Mouse (Mus musculus) adrenal gland (tissue): ENCODE results near the gene Krt33b.

Experiments used
- intact Hi-C: fragments of 180-260 bp; cut with DNase I; formaldehyde crosslinking; loops from one replicate; pipeline ENCODE4 v1.15.1; 2025

Gene Krt33b

DNA sequence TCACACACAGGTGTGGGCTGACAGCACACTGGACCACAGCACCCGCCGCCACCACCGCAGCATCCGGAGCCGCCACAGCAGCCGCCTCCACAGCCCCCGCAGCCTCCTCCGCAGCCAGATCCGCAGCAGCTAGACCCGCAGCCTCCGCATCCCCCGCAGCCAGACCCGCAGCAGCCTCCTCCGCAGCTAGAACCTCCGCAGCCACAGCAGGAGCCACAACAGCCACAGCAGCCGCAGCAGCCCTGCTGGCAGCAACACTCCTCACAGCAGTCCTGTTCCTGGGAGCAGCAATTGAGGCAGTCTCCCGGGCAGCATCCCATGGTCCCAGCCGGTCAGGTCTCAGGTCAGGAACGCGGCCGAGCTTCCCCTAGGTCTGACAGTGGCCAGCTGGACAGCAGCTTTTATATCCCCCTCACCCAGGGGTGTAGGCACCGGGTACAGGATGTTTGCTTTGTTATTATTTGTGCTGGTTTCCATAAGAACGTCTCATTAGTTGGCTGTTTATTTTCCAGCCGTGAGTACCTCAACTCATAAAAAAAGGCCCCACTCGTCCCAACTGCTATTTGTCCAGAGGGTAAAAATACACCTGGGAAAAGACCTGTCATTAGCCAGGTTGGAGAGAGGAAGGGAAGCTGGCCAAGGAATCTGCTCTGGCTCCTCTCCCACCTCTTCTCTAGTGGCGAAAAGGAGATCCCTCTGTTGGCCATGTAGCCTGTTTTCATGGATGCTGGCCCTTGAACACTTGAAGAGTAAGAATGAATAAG is 35.9 kb downstream of the Krt33b start, which contains the start of gene Krtap17-1:
TSS of gene Krtap17-1 (minus strand) at position 375 of the 764 bp plus-strand sequence.
- intact Hi-C loops: no loop called here

DNA sequence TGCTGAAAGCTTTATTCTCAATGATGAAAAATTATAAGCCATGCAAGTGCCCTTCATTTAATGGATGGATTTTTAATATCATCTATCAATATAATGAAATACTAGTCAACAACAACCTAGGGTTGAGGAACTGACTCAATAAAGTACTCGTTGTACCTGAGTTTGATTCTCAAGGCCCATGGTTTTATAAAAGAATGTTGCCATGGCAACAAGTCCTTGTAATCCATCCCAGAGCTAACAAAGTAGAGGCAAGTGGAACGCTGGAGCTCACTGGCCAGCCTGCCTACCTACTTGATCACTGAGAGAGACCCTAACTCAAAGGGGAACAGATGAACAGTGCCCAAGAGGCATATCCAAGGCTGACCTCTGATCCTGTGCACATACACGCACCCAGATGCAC is 39.1 kb downstream of the Krt33b start:
- intact Hi-C loops: no loop called here

DNA sequence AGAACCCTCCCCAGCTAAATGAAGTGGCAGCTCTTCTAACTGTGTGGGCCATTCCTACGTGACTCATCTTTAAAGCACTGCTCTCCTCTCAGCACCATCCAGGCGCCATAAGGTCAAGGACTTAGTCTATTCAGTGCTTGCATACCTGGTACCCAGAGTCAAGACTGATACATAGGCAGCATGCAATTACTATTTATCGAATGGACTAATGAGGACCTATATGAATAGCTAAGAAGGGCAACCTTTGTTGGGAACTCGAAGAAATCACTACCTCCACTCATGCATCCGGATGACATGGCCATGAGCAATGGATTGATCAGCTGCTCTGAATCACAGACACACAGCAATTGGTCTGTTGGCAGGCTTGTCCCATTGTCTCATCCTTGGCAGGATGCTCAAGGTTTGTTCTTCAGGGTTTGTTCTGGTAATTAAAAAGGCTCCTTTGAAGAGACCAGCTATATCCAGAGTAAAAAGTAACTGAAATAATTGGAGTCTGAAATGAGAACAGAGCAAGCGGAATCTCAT is 39.7 kb downstream of the Krt33b start:
- intact Hi-C loops: no loop called here

DNA sequence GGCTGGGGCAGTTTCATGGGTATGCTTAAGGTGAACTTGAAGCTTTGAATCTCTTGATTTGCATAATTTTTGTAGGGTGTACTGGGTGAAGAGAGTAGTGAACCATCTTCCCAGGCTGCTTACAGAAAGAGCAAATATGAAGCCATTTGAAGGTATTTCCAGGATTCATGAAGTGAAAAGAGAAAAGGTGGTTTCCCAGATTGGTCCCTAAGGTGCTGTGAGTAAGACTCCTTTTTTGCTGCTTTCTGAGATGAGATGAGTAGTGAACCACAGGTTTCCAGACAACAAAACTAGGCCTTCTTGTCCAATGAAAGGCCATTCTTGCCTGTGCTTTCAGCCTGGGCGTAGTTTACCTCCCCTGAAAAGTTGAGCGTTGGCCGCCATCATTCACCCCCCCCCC is 41.1 kb downstream of the Krt33b start:
- intact Hi-C loops: no loop called here

DNA sequence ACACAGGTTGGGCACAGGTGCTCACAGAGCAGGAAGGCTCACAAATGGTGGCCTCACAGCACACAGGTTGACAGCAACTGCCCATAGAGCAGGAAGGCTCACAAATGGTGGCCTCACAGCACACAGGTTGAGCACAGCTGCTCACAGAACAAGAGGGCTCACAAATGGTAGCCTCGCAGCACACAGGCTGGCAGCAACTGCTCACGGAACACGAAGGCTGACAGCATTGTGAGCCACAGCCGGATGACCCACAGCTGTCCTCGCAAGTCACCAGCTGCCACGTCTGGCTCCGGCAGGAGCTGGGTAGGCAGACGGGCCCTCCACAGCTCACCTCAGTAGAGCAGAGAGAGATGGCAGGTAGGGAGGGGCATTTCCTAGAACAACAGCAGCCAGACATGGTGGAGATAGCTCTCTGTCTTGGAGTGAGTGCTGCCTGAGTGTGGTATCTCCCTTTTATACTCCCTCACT is 43.5 kb downstream of the Krt33b start, which contains the start of gene Krtap16-1:
TSS of gene Krtap16-1 (minus strand) at position 418 of the 468 bp plus-strand sequence.
- intact Hi-C loops: no loop called here

DNA sequence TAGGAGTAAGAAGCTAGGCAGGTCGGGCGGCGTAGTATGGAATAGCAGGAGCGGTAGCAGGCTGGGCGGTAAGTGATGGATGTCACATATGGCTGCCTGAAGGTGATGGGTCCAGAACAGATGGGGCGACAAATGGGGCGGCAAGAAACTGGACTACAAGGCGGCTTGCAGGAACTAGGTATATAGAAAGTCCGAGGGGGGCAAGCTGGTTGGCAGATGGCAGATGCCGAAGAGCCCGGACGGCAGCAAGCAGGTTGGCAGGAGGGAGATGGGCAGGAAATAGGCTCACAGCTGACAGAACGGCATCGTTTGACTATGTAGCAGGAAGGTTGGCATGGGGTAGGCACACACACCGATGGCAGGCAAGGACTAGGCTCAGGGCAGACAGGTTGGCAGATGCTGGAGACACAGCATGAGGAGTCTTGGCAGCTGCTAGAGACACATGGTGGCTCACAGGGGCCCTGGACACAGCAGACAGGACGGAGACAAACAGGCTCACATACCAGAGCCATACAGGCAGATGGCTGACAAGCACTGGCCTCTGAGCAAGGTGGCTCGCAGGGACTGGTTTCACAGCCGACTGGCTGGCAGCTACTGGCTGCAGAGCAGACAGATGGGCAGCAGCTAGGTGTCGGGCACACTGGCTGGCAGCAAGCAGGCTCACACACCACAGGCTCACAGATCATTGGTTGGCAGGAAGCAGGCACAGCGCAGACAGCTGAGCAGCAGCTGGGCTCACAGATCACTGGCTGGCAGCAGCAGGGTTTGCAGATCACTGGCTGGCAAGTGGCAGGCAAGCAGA is 44.2 kb downstream of the Krt33b start:
- intact Hi-C loops: no loop called here

DNA sequence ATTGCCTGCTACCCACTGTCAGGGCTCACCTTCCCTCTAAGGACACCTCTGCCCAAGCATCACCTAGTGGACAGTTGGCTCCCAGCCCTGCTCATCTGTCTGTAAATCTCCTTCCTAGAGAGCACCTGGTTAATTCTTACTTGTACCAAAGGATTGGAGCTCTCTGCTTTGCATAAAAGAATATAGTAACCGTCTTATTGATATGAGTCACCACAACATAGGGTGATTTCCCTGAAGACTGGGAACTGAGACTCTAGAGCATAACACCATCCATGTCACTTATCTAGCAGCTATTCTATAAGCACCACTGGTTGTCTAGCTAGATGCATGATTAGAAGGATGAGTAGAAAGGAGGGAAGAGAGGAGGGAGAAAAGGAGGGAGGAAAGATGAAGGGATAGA is 46.2 kb downstream of the Krt33b start:
- intact Hi-C loops: no loop called here

DNA sequence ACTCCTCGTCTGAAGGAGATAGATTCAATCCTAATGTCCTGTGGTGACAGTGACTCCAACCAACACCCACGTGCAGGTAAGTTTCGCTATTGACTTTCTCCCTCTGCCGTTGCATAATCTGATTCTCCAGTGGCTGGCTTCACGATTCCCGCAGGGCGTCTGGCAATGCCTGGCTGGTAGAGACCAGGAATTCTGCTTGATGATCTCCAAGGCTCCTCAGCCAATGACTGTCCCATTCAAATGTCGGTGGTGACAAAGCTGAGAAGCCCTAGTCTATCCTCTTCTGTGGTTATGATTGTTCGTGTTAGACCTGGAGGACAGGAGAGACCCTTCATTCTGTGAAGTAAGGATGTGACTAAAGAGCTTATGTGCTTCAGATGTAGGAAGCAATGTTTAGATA is 46.9 kb downstream of the Krt33b start:
- intact Hi-C loops: no loop called here

DNA sequence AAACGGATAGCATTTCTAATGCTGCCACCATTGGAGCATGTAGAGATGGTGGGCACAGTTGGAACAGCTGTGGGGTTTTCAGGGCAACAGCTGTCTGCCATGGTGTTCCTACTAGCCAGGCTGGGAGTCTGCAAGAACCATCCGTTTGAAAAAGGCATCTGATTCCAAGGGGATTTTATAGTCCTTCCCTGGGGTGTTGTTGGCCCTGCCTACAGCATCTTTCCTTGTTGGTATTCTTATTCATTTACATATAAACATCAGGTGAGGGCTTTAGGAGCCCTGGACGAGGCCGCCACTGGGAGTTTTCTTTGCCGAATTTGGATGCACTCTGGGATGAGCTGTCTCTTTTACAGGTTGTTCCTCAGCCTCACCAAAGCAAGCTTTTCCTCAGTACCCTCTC is 50.7 kb downstream of the Krt33b start, which contains the start of gene Krtap29-1:
TSS of gene Krtap29-1 (minus strand) at position 101 of the 400 bp plus-strand sequence.
- intact Hi-C loops: no loop called here
